Mouse (Mus musculus): Measurements from ENCODE around the gene Crtc3. TPM values are rescaled to one million over a fixed set of nuclear protein-coding genes. Genes with fewer than 3 reads are reported as not detected.
A peak's percentile ranks its signal among the peaks of the same experiment; 100 is the strongest.

Crtc3 gene
- total RNA-seq, 2 experiments from 2014 or later, result 16.2 to 20.1 TPM

GRCm38 (mm10) chr7:80689221-80689591 is 529 bp upstream of the Crtc3 start:
- DNase-seq, result peak; percentile 27 to 37
- intact Hi-C loops (cut with DNase I), result loop anchor here (2.0 to 10.0 kb wide), 3 partner anchors 28 to 304 kb away; partner anchors contain the start of gene Fes

GRCm38 (mm10) chr7:80687721-80688555 is 739 bp downstream of the Crtc3 start:
- intact Hi-C loops (cut with DNase I), result loop anchor here (2.0 to 10.0 kb wide), 3 partner anchors 27 to 303 kb away; partner anchors contain the start of gene Fes
- DNase-seq, result peak; percentile 71 to 76

GRCm38 (mm10) chr7:80685639-80686038 is 3.0 kb downstream of the Crtc3 start:
- intact Hi-C loops (cut with DNase I), result loop anchor here (5.0 to 10.0 kb wide), 2 partner anchors 43 to 301 kb away; partner anchors contain the start of gene Fes
- DNase-seq, result no peak

- intact Hi-C loops (cut with DNase I), result loop anchor here (10.0 kb wide), 1 partner anchor 298 kb away; the partner anchor contains the start of gene Fes
These were observed 6.0 kb downstream of the Crtc3 start for GRCm38 (mm10) chr7:80682630-80683029.

GRCm38 (mm10) chr7:80680218-80680847 is 8.3 kb downstream of the Crtc3 start:
- intact Hi-C loops (cut with DNase I), result loop anchor here (10.0 kb wide), 1 partner anchor 296 kb away; the partner anchor contains the start of gene Fes
- DNase-seq, result no peak

More at GRCm38 (mm10) chr7:80682630-80683029, 6.0 kb downstream of the Crtc3 start:
- no peak for DNase-seq

GRCm38 (mm10) chr7:80672323-80672722 is 16.4 kb downstream of the Crtc3 start:
- intact Hi-C loops (cut with DNase I), result no loop called here
- no peak for DNase-seq

- DNase-seq, result no peak
- intact Hi-C loops (cut with DNase I), result no loop called here
These were observed 17.8 kb downstream of the Crtc3 start for GRCm38 (mm10) chr7:80670889-80671288.

GRCm38 (mm10) chr7:80667190-80667589 is 21.5 kb downstream of the Crtc3 start:
- DNase-seq, result no peak
- intact Hi-C loops (cut with DNase I), result no loop called here

GRCm38 (mm10) chr7:80666198-80666915 is 22.3 kb downstream of the Crtc3 start:
- peak; percentile 46 to 49 for DNase-seq
- intact Hi-C loops (cut with DNase I), result no loop called here

GRCm38 (mm10) chr7:80661082-80661481 is 27.6 kb downstream of the Crtc3 start:
- DNase-seq, result no peak
- intact Hi-C loops (cut with DNase I), result loop anchor here (2.0 kb wide), 1 partner anchor 28 kb away; the partner anchor contains the start of gene Crtc3

- intact Hi-C loops (cut with DNase I), result loop anchor here (2.0 kb wide), 1 partner anchor 28 kb away; the partner anchor contains the start of gene Crtc3
- peak; percentile 85 for DNase-seq
These were observed 28.1 kb downstream of the Crtc3 start for GRCm38 (mm10) chr7:80660619-80661018.

GRCm38 (mm10) chr7:80657896-80658295 is 30.8 kb downstream of the Crtc3 start:
- intact Hi-C loops (cut with DNase I), result no loop called here

GRCm38 (mm10) chr7:80655350-80656013 is 33.2 kb downstream of the Crtc3 start:
- intact Hi-C loops (cut with DNase I), result no loop called here

More at GRCm38 (mm10) chr7:80657896-80658295, 30.8 kb downstream of the Crtc3 start:
- peak; percentile 51 to 66 for DNase-seq

GRCm38 (mm10) chr7:80654926-80655325 is 33.8 kb downstream of the Crtc3 start:
- intact Hi-C loops (cut with DNase I), result no loop called here
- DNase-seq, result no peak

More at GRCm38 (mm10) chr7:80655350-80656013, 33.2 kb downstream of the Crtc3 start:
- no peak for DNase-seq

GRCm38 (mm10) chr7:80654393-80654792 is 34.3 kb downstream of the Crtc3 start:
- intact Hi-C loops (cut with DNase I), result no loop called here
- DNase-seq, result no peak

GRCm38 (mm10) chr7:80653971-80654370 is 34.7 kb downstream of the Crtc3 start:
- no peak for DNase-seq
- intact Hi-C loops (cut with DNase I), result no loop called here

GRCm38 (mm10) chr7:80653077-80653476 is 35.6 kb downstream of the Crtc3 start:
- DNase-seq, result no peak
- intact Hi-C loops (cut with DNase I), result no loop called here

- no peak for DNase-seq
- intact Hi-C loops (cut with DNase I), result no loop called here
These were observed 36.4 kb downstream of the Crtc3 start for GRCm38 (mm10) chr7:80652289-80652688.

GRCm38 (mm10) chr7:80647437-80647871 is 41.2 kb downstream of the Crtc3 start:
- intact Hi-C loops (cut with DNase I), result no loop called here
- peak in 1 of 2 experiments; percentile 48 for DNase-seq
